Mouse (Mus musculus) lung, adult 18-20 months (tissue): ENCODE measurements at regions not wholly inside any gene's neighbourhood (a gene's known extent, or its start where the extent isn't known, plus 50 kb on each side); places are given as distances from the start of the nearest gene placed in this dataset.
"Not testable (repeated sequence)": the region's sequence is repeated elsewhere in the genome, so short reads cannot be mapped to it uniquely, and the experiment has no call there.

Experiments
- DNase-seq, 2 experiments: peaks; one replicate each; pipeline ENCODE4 v3.0.0; 2022; ENCODE audit warnings: mixed read lengths in 2 of 2

- no peak for DNase-seq
These were observed 209.5 kb downstream of the Tbl1xr1 start for GRCm38 (mm10) chr3:22285904-22286303.

- DNase-seq = no peak
These were observed 217.0 kb downstream of the Tbl1xr1 start for GRCm38 (mm10) chr3:22293466-22293865.

DNA sequence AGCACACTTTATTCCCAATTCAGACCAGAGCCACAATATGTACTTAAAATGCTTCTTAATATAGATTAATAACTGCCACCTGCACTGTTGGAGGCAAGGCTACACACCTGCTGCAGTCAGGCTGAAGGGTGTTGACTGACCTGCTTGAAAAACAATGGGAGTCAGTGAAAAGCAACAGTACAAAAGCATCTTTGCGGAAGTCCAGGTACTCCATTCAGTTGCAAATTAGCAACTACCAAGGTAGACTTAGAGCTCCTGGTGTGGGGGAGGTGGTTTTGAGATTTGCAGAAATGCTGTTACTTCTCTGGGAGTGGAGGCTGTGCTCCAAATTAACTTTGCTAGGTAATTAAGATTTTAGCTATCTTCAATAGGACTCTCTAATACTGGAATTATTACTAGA lies 217.6 kb downstream of the Tbl1xr1 start:
- DNase-seq = not testable (repeated sequence)

- DNase-seq = not testable (repeated sequence)
These were observed 220.5 kb downstream of the Tbl1xr1 start for GRCm38 (mm10) chr3:22296925-22297324.

DNA sequence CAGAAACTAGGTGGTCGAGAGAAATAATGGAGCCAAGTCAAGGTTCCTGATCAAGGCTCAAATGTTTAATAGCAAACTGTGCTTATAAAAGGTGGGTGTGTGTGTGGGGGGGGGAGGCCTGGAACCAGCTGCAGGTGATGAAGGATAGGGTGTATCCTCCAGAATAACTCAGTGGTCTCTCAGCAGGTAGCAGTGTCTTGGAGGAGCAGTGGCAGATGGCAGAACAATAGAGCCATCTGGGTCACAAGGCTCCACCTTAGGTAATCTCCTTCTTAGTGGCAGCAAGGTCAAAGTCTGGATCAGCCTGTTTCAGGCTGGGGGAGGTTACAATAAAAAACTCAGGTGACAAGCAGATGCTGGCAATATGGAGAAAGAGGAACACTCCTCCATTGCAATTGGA lies 221.4 kb downstream of the Tbl1xr1 start:
- DNase-seq = not testable (repeated sequence)

DNA sequence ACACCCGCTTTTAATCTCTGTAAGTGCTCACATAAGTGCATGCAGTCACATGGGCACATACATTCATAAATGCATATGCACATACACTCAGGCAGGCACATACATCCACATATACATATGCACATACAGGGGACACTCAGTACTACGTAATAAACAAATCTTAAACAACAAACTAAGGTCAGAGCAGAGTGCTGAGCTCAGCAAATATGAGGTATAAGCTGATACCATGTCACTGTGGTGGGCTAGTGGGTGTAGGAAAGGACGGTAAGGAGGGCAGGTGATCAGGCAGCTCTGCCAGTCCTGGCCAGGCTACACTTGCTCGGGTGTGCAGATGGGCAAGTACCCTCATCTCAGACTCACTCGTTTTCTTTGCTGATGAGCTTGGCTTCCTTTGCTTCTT lies 224.1 kb downstream of the Tbl1xr1 start:
- no peak for DNase-seq

- DNase-seq = no peak
These were observed 225.6 kb downstream of the Tbl1xr1 start for GRCm38 (mm10) chr3:22301991-22302517.

DNA sequence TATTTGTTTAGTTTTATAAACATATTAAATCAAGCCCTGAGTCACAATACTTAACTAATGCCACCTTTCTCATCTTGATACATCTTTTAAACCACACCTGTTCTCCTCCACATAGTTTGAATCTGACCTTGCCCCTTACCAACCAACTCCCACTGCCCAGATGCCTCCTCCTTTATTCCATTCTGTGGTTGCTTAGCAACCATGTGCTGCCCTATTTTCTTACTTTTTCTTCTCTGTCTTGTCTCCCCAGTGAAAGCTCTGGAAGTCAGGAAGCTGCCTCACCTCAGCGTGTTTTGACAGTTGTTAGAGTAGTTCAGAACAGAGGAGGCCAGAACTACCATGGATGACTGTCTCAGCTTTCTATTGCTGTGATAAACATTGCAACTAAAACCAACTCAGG lies 227.7 kb downstream of the Tbl1xr1 start:
- no peak for DNase-seq

- peak in 1 of 2 experiments; percentile 3 for DNase-seq
These were observed 230.2 kb downstream of the Tbl1xr1 start for GRCm38 (mm10) chr3:22306624-22307023.

GRCm38 (mm10) chr3:22308962-22309361 lies 232.5 kb downstream of the Tbl1xr1 start:
- DNase-seq = peak; percentile 17 to 31

DNA sequence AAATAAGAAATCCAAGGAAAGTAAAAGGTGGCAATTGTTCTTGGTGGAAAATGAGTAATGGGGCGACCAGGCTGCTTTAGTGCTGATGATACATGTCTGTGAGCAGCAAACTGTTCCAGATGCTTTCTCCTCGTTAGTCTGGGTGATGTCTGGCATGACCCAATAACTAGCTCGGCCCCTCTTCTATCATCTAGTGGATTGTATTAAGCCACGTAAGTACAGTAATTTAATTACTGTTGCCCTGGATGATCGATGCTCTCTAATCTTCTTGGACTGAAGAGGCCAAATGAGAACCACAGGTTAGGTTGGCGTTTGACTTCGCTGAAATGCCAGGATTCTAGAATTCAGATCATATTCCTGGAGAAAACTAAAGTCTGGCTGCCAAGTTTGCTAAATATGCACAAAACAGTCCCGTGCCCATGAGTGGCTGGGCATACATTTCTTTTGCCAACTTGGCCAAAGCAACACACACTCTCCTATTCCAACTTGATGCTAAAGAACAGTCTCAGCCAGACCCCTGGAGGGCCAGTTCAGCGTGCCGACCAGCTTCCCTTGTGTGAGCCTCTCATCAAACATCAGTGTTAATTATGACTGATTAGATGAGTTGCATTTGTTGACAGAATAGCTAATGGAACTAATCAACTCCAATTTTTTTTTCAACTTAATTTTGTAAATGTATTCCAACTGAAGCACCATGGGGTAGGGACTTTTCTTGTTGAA lies 240.2 kb downstream of the Tbl1xr1 start:
- DNase-seq = no peak

GRCm38 (mm10) chr3:22320425-22320824 lies 244.0 kb downstream of the Tbl1xr1 start:
- DNase-seq = not testable (repeated sequence)

GRCm38 (mm10) chr3:22331240-22331639 lies 254.8 kb downstream of the Tbl1xr1 start:
- DNase-seq = no peak
